Mouse (Mus musculus) lung, adult 2 months (tissue): ENCODE results near the gene Sash1.

Experiments used
- CTCF ChIP-seq: fragments of 200-500 bp; IDR thresholded peaks from 2 replicates; pipeline ENCODE4 v1.5.1; 2011; ENCODE audit warnings: mild to moderate bottlenecking, low read length, control low read depth; ENCODE audit not compliant: insufficient read depth
- POLR2A ChIP-seq: fragments of 200-500 bp; IDR thresholded peaks from 2 replicates; pipeline ENCODE4 v1.6.1; 2011; ENCODE audit warnings: low read depth, mild to moderate bottlenecking, control low read depth, low read length, borderline replicate concordance; ENCODE audit errors: extremely low read depth

DNA sequence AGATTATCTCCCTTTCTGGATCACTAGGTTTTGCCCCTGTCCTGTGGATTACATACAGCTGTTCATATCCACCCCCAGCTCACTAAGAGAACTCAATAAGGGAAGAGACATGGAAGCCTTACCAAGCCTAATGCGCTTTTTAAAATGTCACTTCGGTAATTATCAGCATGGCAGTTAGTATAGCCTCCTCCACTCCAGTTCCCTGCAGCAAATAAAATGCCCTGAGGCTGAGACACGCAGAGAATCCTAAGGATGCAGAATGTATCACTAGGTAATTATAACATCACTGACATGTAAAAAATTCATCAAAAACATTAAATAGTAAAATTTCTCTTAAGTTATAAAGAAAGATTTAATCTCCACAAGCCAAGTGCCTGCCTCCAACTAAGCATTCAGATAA is 45.9 kb downstream of the Sash1 start:
- no peak for TF ChIP-seq POLR2A
- TF ChIP-seq CTCF = no peak
